Mouse (Mus musculus) lung, postnatal 4 days (tissue): Measurements from ENCODE around the gene Ppfia2.

Source experiments
- DNase-seq, 2 experiments: peaks; one replicate each; pipeline ENCODE4 v3.0.0; 2021

Ppfia2 gene

DNA sequence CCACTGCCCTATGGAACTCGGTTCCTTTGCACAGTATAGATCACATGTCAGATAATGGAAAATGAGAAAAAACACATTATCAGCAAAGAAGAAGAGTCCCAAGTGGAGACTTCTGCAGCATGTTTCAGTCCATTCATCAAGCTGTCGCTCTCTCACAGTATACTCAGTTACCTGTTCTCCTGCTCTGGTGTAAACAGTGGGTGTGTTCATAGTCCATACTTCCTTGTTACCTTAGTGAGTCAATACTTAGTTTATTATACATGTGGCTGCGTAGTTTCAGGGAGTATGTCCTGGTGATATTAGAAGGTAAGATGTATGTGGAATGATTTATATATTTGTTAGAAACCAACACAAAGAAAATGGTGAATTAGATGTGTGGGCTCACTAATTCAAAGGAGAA lies 454.7 kb downstream of the Ppfia2 start:
- DNase-seq = no peak

GRCm38 (mm10) chr10:106928576-106929332 lies 458.6 kb downstream of the Ppfia2 start:
- no peak for DNase-seq

GRCm38 (mm10) chr10:106932571-106933073 lies 462.5 kb downstream of the Ppfia2 start:
- peak in 1 of 2 experiments; percentile 21 for DNase-seq

DNA sequence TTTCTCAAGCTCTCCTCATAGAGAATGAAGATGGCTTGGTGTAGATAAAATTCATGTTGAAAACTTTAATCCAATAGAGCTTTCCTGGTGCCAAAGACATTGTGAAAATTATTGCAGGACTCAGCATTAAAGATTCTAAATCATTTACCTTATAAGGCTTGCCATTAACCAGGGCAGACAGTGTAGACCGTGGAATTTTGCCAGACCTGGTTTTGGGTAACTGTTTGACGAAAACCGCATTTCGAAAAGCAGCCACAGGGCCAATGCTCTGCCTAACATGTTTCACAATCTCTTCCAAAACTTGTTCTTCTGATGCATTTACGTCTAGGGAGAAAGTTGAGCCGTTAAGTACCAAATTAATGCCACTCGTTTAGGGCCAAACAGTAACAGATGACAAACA lies 466.9 kb downstream of the Ppfia2 start:
- no peak for DNase-seq

GRCm38 (mm10) chr10:106938851-106939250 lies 468.7 kb downstream of the Ppfia2 start:
- DNase-seq = no peak

GRCm38 (mm10) chr10:106939441-106939840 lies 469.3 kb downstream of the Ppfia2 start:
- no peak for DNase-seq

DNA sequence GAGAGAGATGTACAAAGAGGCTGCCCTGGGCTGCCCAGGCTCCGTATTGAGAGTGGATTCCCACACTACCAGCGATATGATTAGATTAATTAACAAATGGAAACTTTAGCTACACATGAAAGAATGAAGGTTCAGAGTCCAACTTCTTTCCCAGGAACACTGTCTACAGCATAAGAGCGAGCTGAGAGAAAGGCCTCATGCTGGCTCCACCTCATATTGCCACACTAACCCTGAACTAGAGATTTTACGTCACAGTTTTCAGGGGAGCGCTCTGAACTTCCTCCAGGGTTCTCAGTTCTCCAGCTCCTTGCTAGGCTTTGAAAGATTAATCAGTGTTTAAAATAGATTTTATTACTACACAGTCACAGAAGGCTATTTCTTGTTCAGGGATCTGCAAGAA lies 471.2 kb downstream of the Ppfia2 start:
- DNase-seq = no peak

- no peak for DNase-seq
These were observed 488.9 kb downstream of the Ppfia2 start for GRCm38 (mm10) chr10:106959026-106959425.

DNA sequence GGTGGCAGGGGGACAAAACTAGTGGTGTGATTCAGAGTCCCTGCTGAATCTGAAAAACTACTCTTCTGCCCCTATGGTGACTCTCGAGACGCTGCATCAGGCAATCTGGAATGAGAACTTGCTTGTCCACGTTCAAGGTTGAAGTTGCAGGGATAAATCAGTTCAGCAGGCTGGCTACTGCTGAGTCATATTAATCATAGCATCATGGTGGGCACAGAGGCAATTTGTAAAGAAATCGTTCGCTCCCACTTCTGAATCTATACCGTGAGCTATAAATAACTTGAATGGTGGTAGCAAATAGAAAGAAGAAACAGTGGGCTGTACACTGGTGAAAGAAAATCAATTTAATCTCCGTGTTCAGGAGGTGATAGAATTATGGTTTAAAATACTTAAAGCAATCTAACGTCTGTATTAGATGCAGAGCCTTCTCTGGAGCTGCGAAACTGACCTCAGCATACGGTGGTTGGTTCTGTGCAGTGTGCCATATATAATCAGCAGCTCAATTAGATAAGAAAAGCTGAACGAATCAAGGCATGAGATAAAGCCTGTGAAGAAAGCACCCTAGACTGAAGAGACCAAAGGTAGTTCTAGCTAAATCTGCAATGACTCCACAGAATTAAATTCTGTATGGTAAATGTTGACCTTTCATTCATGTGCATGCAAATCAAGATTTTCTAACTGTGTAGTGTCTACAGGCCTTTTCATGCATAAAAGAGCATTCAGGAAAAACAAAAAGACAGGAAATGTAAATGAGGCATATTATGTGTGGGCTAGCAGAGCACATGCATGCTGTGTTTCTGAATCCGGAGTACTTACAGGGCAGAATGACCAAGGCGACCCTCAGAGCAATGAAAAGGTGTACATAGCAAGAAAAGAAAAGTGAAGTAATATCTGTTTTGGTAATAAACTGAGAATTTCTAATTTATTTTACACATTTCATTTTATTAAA lies 505.3 kb downstream of the Ppfia2 start:
- DNase-seq = no peak
